Mouse (Mus musculus) G1E-ER4 (cell line): ENCODE data around the gene Syt3. TPM values are rescaled to one million over a fixed set of nuclear protein-coding genes. Genes with fewer than 3 reads are reported as not detected.

Experiments
- GATA1 ChIP-seq: IDR thresholded peaks from one replicate; pipeline ENCODE4 v1.8.0; 2012; ENCODE audit warnings: low read length, inconsistent platforms
- polyA plus RNA-seq: library from polyadenylated mRNA; stranded (reverse); fragments of >175 nt; gene quantifications from 2 replicates; pipeline ENCODE4 v1.2.3, GENCODE M21; 2012

Syt3 gene
- polyA plus RNA-seq, 1 experiment: not detected

- TF ChIP-seq GATA1: no peak
These were observed 45.9 kb downstream of the Syt3 start for GRCm38 (mm10) chr7:44429534-44430488.

- no peak for TF ChIP-seq GATA1
These were observed 48.6 kb downstream of the Syt3 start for GRCm38 (mm10) chr7:44432550-44432949.

- no peak for TF ChIP-seq GATA1
These were observed 49.5 kb downstream of the Syt3 start for GRCm38 (mm10) chr7:44433371-44433770.

GRCm38 (mm10) chr7:44434089-44434488 is 50.2 kb downstream of the Syt3 start:
- TF ChIP-seq GATA1: no peak

- no peak for TF ChIP-seq GATA1
These were observed 51.9 kb downstream of the Syt3 start for GRCm38 (mm10) chr7:44435796-44436195.

- no peak for TF ChIP-seq GATA1
These were observed 52.4 kb downstream of the Syt3 start for GRCm38 (mm10) chr7:44436267-44436666.

GRCm38 (mm10) chr7:44437188-44437587 is 53.3 kb downstream of the Syt3 start:
- TF ChIP-seq GATA1: no peak

GRCm38 (mm10) chr7:44437933-44438332 is 54.0 kb downstream of the Syt3 start:
- TF ChIP-seq GATA1: no peak

- TF ChIP-seq GATA1: no peak
These were observed 55.8 kb downstream of the Syt3 start for GRCm38 (mm10) chr7:44439696-44440095.

- no peak for TF ChIP-seq GATA1
These were observed 56.6 kb downstream of the Syt3 start for GRCm38 (mm10) chr7:44440479-44440878.

GRCm38 (mm10) chr7:44441180-44441579 is 57.3 kb downstream of the Syt3 start:
- TF ChIP-seq GATA1: no peak

- no peak for TF ChIP-seq GATA1
These were observed 57.8 kb downstream of the Syt3 start for GRCm38 (mm10) chr7:44441648-44442109.

- TF ChIP-seq GATA1: no peak
These were observed 58.5 kb downstream of the Syt3 start for GRCm38 (mm10) chr7:44442407-44442821.

- TF ChIP-seq GATA1: no peak
These were observed 59.6 kb downstream of the Syt3 start for GRCm38 (mm10) chr7:44443268-44444173.

- TF ChIP-seq GATA1: no peak
These were observed 61.1 kb downstream of the Syt3 start for GRCm38 (mm10) chr7:44444886-44445527.

GRCm38 (mm10) chr7:44445528-44445923 is 61.6 kb downstream of the Syt3 start:
- no peak for TF ChIP-seq GATA1
